Mouse (Mus musculus): Measurements from ENCODE around the gene Vsig10. TPM values are rescaled to one million over a fixed set of nuclear protein-coding genes. Genes with fewer than 3 reads are reported as not detected.
A peak's percentile ranks its signal among the peaks of the same experiment; 100 is the strongest.

The Vsig10 gene
- polyA plus RNA-seq, 1 experiment from 2014 or later: 11.7 TPM

GRCm38 (mm10) chr5:117357478-117358247, 38.8 kb downstream of the Vsig10 start:
- Histone ChIP-seq H3K9me3 (no peaks in the 10 kb centered on the region), H3K9ac (peak overlapping the region; percentile 87), H3K4me3 (peak overlapping the region; percentile 95), H3K36me3 (no peaks in the 10 kb centered on the region; the same call in 1 of the 2 replicates), H3K4me2 (peak overlapping the region; percentile 90), H3K27me3 (no peaks in the 10 kb centered on the region), H3K4me1 (peaks cover 37% of the 10 kb centered on the region), H3K27ac (peak overlapping the region; percentile 90)
- 1% methylated on average over 47 of the region's 49 CpGs for WGBS
- peak; percentile 53; the same call in 1 of the 2 replicates for ATAC-seq (ENCODE audit: insufficient number of reproducible peaks, low FRiP score, low TSS enrichment, low read depth)

GRCm38 (mm10) chr5:117358248-117358630, 39.4 kb downstream of the Vsig10 start:
- peak overlapping the region; percentile 95 for H3K4me3 ChIP-seq
- H3K4me1 ChIP-seq: peaks cover 42% of the 10 kb centered on the region
- no peaks in the 10 kb centered on the region for H3K27me3 ChIP-seq
- peak overlapping the region; percentile 87; the same call in 1 of the 2 replicates for H3K9ac ChIP-seq
- ATAC-seq (ENCODE audit: insufficient number of reproducible peaks, low FRiP score, low TSS enrichment, low read depth): no peak
- 10% methylated on average over 6 of the region's 6 CpGs for WGBS
- peaks cover 1% of the 10 kb centered on the region; the same call in 1 of the 2 replicates for H3K36me3 ChIP-seq
- H3K9me3 ChIP-seq: no peaks in the 10 kb centered on the region
- peak overlapping the region; percentile 90 for H3K4me2 ChIP-seq
- peak overlapping the region; percentile 90 for H3K27ac ChIP-seq

GRCm38 (mm10) chr5:117358725-117359124, 39.8 kb downstream of the Vsig10 start:
- no peaks in the 10 kb centered on the region for H3K27me3 ChIP-seq
- peaks cover 6% of the 10 kb centered on the region for H3K36me3 ChIP-seq
- 33% methylated on average over 11 of the region's 11 CpGs for WGBS
- H3K4me2 ChIP-seq: no peak overlapping the region
- peak overlapping the region; percentile 95; the same call in 1 of the 2 replicates for H3K4me3 ChIP-seq
- no peak overlapping the region for H3K27ac ChIP-seq
- peaks cover 44% of the 10 kb centered on the region for H3K4me1 ChIP-seq
- no peak overlapping the region for H3K9ac ChIP-seq
- no peak for ATAC-seq (ENCODE audit: insufficient number of reproducible peaks, low FRiP score, low TSS enrichment, low read depth)
- H3K9me3 ChIP-seq: no peaks in the 10 kb centered on the region

GRCm38 (mm10) chr5:117359497-117360227, 40.8 kb downstream of the Vsig10 start:
- Histone ChIP-seq H3K4me2 (no peak overlapping the region), H3K27me3 (no peaks in the 10 kb centered on the region), H3K9me3 (no peaks in the 10 kb centered on the region), H3K27ac (peak overlapping the region; percentile 33), H3K9ac (no peak overlapping the region), H3K36me3 (peaks cover 14% of the 10 kb centered on the region), H3K4me1 (peaks cover 44% of the 10 kb centered on the region), H3K4me3 (no peak overlapping the region)
- ATAC-seq (ENCODE audit: insufficient number of reproducible peaks, low FRiP score, low TSS enrichment, low read depth): no peak
- 38% methylated on average over 7 of the region's 7 CpGs for WGBS

GRCm38 (mm10) chr5:117360228-117360515, 41.3 kb downstream of the Vsig10 start:
- WGBS: 44% methylated on average over 13 of the region's 13 CpGs
- H3K36me3 ChIP-seq: peaks cover 19% of the 10 kb centered on the region
- ATAC-seq (ENCODE audit: insufficient number of reproducible peaks, low FRiP score, low TSS enrichment, low read depth): no peak
- H3K27me3 ChIP-seq: no peaks in the 10 kb centered on the region
- no peaks in the 10 kb centered on the region for H3K9me3 ChIP-seq
- H3K4me3 ChIP-seq: no peak overlapping the region
- H3K4me1 ChIP-seq: peaks cover 44% of the 10 kb centered on the region
- H3K4me2 ChIP-seq: no peak overlapping the region
- peak overlapping the region; percentile 33 for H3K27ac ChIP-seq
- no peak overlapping the region for H3K9ac ChIP-seq

- peak overlapping the region; percentile 54; the same call in 1 of the 2 replicates for H3K27ac ChIP-seq
- WGBS: 43% methylated on average over 13 of the region's 13 CpGs
- peaks cover 44% of the 10 kb centered on the region for H3K4me1 ChIP-seq
These were observed 42.0 kb downstream of the Vsig10 start for GRCm38 (mm10) chr5:117360631-117361541.

GRCm38 (mm10) chr5:117361590-117361989, 42.7 kb downstream of the Vsig10 start:
- no peak overlapping the region for H3K27ac ChIP-seq
- peaks cover 33% of the 10 kb centered on the region for H3K36me3 ChIP-seq
- H3K4me3 ChIP-seq: no peak overlapping the region
- 78% methylated on average over 4 of the region's 4 CpGs for WGBS
- no peaks in the 10 kb centered on the region for H3K27me3 ChIP-seq
- H3K4me2 ChIP-seq: no peak overlapping the region
- H3K9ac ChIP-seq: no peak overlapping the region
- no peaks in the 10 kb centered on the region for H3K9me3 ChIP-seq
- ATAC-seq (ENCODE audit: insufficient number of reproducible peaks, low FRiP score, low TSS enrichment, low read depth): no peak
- H3K4me1 ChIP-seq: peaks cover 41% of the 10 kb centered on the region

More at GRCm38 (mm10) chr5:117360631-117361541, 42.0 kb downstream of the Vsig10 start:
- Histone ChIP-seq H3K4me3 (no peak overlapping the region), H3K4me2 (no peak overlapping the region), H3K9me3 (no peaks in the 10 kb centered on the region), H3K9ac (no peak overlapping the region), H3K27me3 (no peaks in the 10 kb centered on the region), H3K36me3 (peaks cover 26% of the 10 kb centered on the region)
- no peak for ATAC-seq (ENCODE audit: insufficient number of reproducible peaks, low FRiP score, low TSS enrichment, low read depth)

- H3K36me3 ChIP-seq: peaks cover 49% of the 10 kb centered on the region
- no peak for ATAC-seq (ENCODE audit: insufficient number of reproducible peaks, low FRiP score, low TSS enrichment, low read depth)
- no peaks in the 10 kb centered on the region for H3K27me3 ChIP-seq
- no peak overlapping the region for H3K4me3 ChIP-seq
- no peak overlapping the region for H3K27ac ChIP-seq
- no peak overlapping the region for H3K9ac ChIP-seq
- H3K4me1 ChIP-seq: peaks cover 34% of the 10 kb centered on the region
- no peaks in the 10 kb centered on the region for H3K9me3 ChIP-seq
- 54% methylated on average over 15 of the region's 15 CpGs for whole genome bisulfite sequencing
- no peak overlapping the region for H3K4me2 ChIP-seq
These were observed 44.3 kb downstream of the Vsig10 start for GRCm38 (mm10) chr5:117363066-117363782.

- no peak for ATAC-seq (ENCODE audit: insufficient number of reproducible peaks, low FRiP score, low TSS enrichment, low read depth)
- no peak overlapping the region for H3K27ac ChIP-seq
- no peaks in the 10 kb centered on the region for H3K27me3 ChIP-seq
- H3K9me3 ChIP-seq: no peaks in the 10 kb centered on the region
- H3K4me3 ChIP-seq: no peak overlapping the region
- no peak overlapping the region for H3K4me2 ChIP-seq
- WGBS: 88% methylated on average over 3 of the region's 3 CpGs
- no peak overlapping the region for H3K9ac ChIP-seq
- peaks cover 65% of the 10 kb centered on the region for H3K36me3 ChIP-seq
- H3K4me1 ChIP-seq: peaks cover 23% of the 10 kb centered on the region
These were observed 45.9 kb downstream of the Vsig10 start for GRCm38 (mm10) chr5:117364821-117365220.

GRCm38 (mm10) chr5:117365904-117366561, 47.1 kb downstream of the Vsig10 start:
- H3K4me1 ChIP-seq: peaks cover 11% of the 10 kb centered on the region
- H3K9me3 ChIP-seq: no peaks in the 10 kb centered on the region
- no peak for ATAC-seq (ENCODE audit: insufficient number of reproducible peaks, low FRiP score, low TSS enrichment, low read depth)
- no peaks in the 10 kb centered on the region for H3K27me3 ChIP-seq
- no peak overlapping the region for H3K9ac ChIP-seq
- H3K4me3 ChIP-seq: no peak overlapping the region
- 89% methylated on average over 13 of the region's 13 CpGs for whole genome bisulfite sequencing
- no peak overlapping the region for H3K4me2 ChIP-seq
- no peak overlapping the region for H3K27ac ChIP-seq
- H3K36me3 ChIP-seq: peaks cover 77% of the 10 kb centered on the region

- Histone ChIP-seq H3K4me3 (no peak overlapping the region), H3K9me3 (no peaks in the 10 kb centered on the region), H3K27ac (no peak overlapping the region), H3K4me1 (peaks cover 8% of the 10 kb centered on the region), H3K9ac (no peak overlapping the region), H3K4me2 (no peak overlapping the region), H3K27me3 (no peaks in the 10 kb centered on the region), H3K36me3 (peaks cover 88% of the 10 kb centered on the region)
- ATAC-seq (ENCODE audit: insufficient number of reproducible peaks, low FRiP score, low TSS enrichment, low read depth): no peak
- 58% methylated on average over 8 of the region's 8 CpGs for WGBS
These were observed 48.3 kb downstream of the Vsig10 start for GRCm38 (mm10) chr5:117367206-117367605.

Measured in limb, embryonic 15.5 days (tissue).